Mouse (Mus musculus) CD8-positive naive resting alpha-beta T cell, adult 2 months (primary cell): ENCODE measurements at regions not wholly inside any gene's neighbourhood (a gene's known extent, or its start where the extent isn't known, plus 50 kb on each side); places are given as distances from the start of the nearest gene placed in this dataset.
A peak's percentile ranks its signal among the peaks of the same experiment; 100 is the strongest.

Experiments used
- DNase-seq, 2 experiments: peaks; one replicate each; pipeline ENCODE4 v3.0.0; 2022; ENCODE audit warnings: low read depth in 2 of 2, low spot score in 2 of 2

GRCm38 (mm10) chr11:82668026-82668425 is 96.1 kb downstream of the Cct6b start:
- no peak for DNase-seq

GRCm38 (mm10) chr11:82664076-82664475 is 100.0 kb downstream of the Cct6b start:
- DNase-seq, result no peak

GRCm38 (mm10) chr11:82662086-82662485 is 102.0 kb downstream of the Cct6b start:
- no peak for DNase-seq

GRCm38 (mm10) chr11:82651751-82652150 is 112.4 kb downstream of the Cct6b start:
- no peak for DNase-seq

- DNase-seq, result no peak
Measured at GRCm38 (mm10) chr11:82638513-82638912, 125.6 kb downstream of the Cct6b start.

- no peak for DNase-seq
Measured at GRCm38 (mm10) chr11:82632191-82632590, 131.9 kb downstream of the Cct6b start.

- DNase-seq, result no peak
Measured at GRCm38 (mm10) chr11:82631387-82631786, 132.7 kb downstream of the Cct6b start.

GRCm38 (mm10) chr11:82626501-82627111 is 137.5 kb downstream of the Cct6b start:
- no peak for DNase-seq

- no peak for DNase-seq
Measured at GRCm38 (mm10) chr11:82621061-82621460, 143.1 kb downstream of the Cct6b start.

- DNase-seq, result no peak
Measured at GRCm38 (mm10) chr11:82619418-82619817, 144.7 kb downstream of the Cct6b start.

GRCm38 (mm10) chr11:82618457-82618856 is 145.7 kb downstream of the Cct6b start:
- no peak for DNase-seq

GRCm38 (mm10) chr11:82616856-82617255 is 147.3 kb downstream of the Cct6b start:
- DNase-seq, result no peak

GRCm38 (mm10) chr11:82614356-82614755 is 149.8 kb downstream of the Cct6b start:
- no peak for DNase-seq

GRCm38 (mm10) chr11:82613503-82613902 is 150.6 kb downstream of the Cct6b start:
- DNase-seq, result peak; percentile 45 to 65

GRCm38 (mm10) chr11:82612026-82612425 is 152.1 kb downstream of the Cct6b start:
- DNase-seq, result no peak

GRCm38 (mm10) chr11:82608963-82609362 is 155.2 kb downstream of the Cct6b start:
- DNase-seq, result no peak

- DNase-seq, result no peak
Measured at GRCm38 (mm10) chr11:82607661-82608060, 156.5 kb downstream of the Cct6b start.

GRCm38 (mm10) chr11:82604251-82604835 is 159.8 kb downstream of the Cct6b start:
- no peak for DNase-seq

GRCm38 (mm10) chr11:82602818-82603217 is 161.3 kb downstream of the Cct6b start:
- DNase-seq, result no peak

GRCm38 (mm10) chr11:82602250-82602649 is 161.9 kb downstream of the Cct6b start:
- DNase-seq, result no peak

- no peak for DNase-seq
Measured at GRCm38 (mm10) chr11:82600151-82600550, 164.0 kb downstream of the Cct6b start.

GRCm38 (mm10) chr11:82597757-82598156 is 166.4 kb downstream of the Cct6b start:
- DNase-seq, result no peak

GRCm38 (mm10) chr11:82596801-82597200 is 167.3 kb downstream of the Cct6b start:
- DNase-seq, result no peak
